Mouse (Mus musculus): ENCODE results near the gene Gm20605. TPM values are rescaled to one million over a fixed set of nuclear protein-coding genes. Genes with fewer than 3 reads are reported as not detected.

Gm20605 gene
- 10 to 100 TPM; 11.6 to 12.8 TPM for total RNA-seq (2021)
- long read RNA-seq, experiment 1, full-length matches to known transcripts, result 11 of 25 reads
- long read RNA-seq, experiment 1, partial matches to known transcripts, result 3 of 25 reads
- long read RNA-seq, experiment 1, other reads (novel, unspliced or antisense), result 11 of 25 reads
- long read RNA-seq, experiment 2, full-length matches to known transcripts, result 24 of 55 reads
- long read RNA-seq, experiment 2, partial matches to known transcripts, result 1 of 55 reads
- long read RNA-seq, experiment 2, other reads (novel, unspliced or antisense), result 30 of 55 reads

DNA sequence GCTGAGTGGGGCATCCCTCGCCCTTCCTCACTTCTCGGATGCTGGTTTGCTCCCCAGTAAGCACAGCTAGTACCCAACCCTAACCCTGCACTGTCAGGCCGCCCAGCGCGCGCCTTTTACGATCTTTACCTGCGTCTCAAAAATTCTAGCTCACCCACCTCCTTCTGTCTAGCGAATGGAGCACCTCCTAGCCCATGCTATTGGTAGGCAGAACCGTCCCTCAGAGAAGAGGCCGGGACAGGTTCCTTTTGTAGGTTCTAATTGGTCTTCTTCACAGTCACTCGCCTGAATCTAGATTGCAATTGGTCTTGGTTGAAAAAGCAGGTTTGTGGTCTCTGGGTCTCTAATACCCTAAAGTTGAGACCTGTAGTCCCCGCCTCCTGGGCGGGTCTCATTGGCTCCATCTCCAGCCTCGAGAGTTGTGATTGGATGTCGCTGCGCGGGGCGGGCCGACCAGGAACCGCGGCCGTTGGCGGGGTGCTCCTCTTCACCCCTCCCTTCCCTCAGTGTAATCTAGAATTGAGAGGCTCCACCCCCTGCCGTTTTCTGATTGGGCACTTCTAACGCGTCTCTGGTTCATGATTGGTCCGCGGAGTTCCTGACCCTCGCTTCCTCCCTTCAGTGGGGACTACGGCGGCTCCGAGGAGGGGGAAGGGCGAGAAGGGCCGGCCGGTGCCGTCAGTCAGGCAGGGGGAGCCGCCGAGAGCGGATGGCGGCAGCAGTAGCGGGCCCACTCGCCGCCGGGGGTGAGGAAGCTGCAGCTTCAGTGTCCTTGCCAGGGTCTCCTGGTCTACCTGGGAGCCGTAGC is at the start of gene Gm20605, which contains the start of the genes Fbxo24 and Lrch4:
TSS of gene Gm20605 (plus strand) at position 678 of the 808 bp plus-strand sequence.
TSS of gene Fbxo24 (minus strand) at position 505 of the 808 bp plus-strand sequence.
TSS of gene Lrch4 (plus strand) at position 624 of the 808 bp plus-strand sequence.
- H3K27ac ChIP-seq, result peak within 1 kb of the TSS; percentile 96
- peak within 1 kb of the TSS; percentile 100 for H3K4me3 ChIP-seq
- intact Hi-C loops (cut with DNase I), result loop anchor here (1.0 to 2.0 kb wide), 2 partner anchors 27 to 54 kb away; partner anchors contain the start of gene Mospd3
- TF ChIP-seq CTCF (IDR thresholded peaks at IDR 0.05), result no peak; the same call in 1 of the 2 replicates
- peak; percentile 97 to 99 for DNase-seq (ENCODE audit: extremely low spot score in 1 of 2, low spot score in 2 of 2)

DNA sequence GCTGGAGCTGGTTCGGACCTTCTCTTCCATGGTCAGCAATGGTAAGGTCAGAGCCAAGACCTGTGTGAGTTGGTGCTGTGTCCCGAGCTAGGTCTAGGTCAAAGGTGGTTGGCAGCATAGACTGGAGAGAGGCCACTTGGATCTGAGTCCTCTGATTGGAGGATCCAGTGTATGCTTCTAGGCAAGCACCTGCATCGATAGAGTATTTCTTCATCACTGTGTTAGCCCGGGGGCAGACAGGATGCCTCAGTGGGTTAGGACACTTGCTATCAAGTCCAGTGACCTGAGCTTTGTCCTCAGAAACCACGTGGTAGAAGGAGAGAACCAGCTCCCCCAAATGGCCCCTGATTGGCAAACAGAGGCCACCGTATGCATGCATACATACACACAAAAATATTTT is 48.7 kb upstream of the Gm20605 start:
- intact Hi-C loops (cut with DNase I), result no loop called here
- no peak for TF ChIP-seq CTCF (IDR thresholded peaks at IDR 0.05)
- Histone ChIP-seq H3K4me3 (no peak overlapping the region), H3K27ac (no peak overlapping the region)
- no peak for DNase-seq (ENCODE audit: extremely low spot score in 1 of 2, low spot score in 2 of 2)

DNA sequence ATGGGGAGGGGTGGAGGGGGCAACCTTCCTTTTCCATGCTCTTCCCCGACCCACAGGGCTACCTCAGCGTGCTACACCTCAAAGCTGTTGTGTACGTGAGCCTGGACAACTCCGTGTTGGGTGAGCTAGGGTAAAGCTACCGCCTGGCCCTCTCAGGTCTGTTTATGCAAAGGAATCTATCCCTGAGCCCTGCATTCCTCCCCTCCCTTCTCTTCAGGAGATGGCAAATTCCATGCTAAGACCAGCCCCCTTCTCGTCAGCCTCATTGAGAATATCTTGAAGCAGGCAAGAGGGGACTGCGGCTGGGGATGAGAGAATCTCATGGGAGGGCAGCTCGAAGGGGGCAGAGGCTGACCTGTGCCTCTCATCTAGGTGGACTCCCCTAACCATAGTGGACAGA is 46.3 kb upstream of the Gm20605 start:
- DNase-seq (ENCODE audit: extremely low spot score in 1 of 2, low spot score in 2 of 2), result no peak
- Histone ChIP-seq H3K27ac (no peak overlapping the region), H3K4me3 (no peak overlapping the region)
- intact Hi-C loops (cut with DNase I), result no loop called here
- TF ChIP-seq CTCF (IDR thresholded peaks at IDR 0.05), result no peak

DNA sequence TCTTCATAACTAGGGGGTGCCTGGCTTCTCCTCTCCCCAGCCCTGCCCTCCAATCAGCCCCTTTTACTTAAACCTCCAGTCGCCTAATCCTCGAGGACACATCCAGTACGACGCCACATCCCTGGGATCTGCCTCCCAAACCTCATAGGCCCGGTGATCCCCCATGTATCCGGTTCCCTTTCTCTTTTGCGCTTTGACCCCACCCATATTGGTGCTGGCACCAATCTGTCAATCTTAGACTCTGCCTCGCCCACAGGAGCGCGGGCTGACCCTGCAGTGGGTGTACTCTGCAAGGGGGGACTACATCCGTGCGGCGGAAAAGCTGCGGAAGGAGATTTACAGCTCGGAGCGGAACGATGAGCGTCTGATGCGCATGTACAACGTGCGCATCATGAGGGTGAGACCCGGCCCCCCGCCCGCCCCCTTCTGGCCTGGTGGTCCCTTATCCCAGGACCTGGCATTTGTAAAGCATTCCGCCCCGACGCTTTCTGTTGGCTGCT is 45.3 kb upstream of the Gm20605 start:
- peak overlapping the region; percentile 29 for H3K4me3 ChIP-seq
- intact Hi-C loops (cut with DNase I), result no loop called here
- TF ChIP-seq CTCF (IDR thresholded peaks at IDR 0.05), result no peak; the same call in 1 of the 2 replicates
- peak; percentile 50 to 64 for DNase-seq (ENCODE audit: extremely low spot score in 1 of 2, low spot score in 2 of 2)
- H3K27ac ChIP-seq, result no peak overlapping the region

DNA sequence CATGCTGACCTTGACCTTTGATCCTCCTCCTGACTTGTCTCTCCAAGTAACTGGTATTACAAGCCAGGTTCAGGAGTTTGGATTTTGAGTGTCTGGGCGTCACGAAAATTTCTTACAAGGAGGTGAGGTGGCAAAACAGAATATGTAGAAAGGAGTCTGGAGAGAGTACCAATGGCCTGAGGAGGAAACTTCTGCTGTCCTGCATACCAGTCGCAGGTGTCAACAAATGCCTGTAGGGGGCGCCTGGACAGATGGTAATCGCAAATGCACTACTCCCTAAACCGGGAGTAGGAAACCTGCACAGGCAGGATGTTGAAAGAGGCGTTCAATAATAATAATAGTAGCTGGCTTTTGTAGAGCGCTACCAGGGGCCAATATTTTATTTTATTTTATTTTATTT is 44.0 kb upstream of the Gm20605 start:
- DNase-seq (ENCODE audit: extremely low spot score in 1 of 2, low spot score in 2 of 2), result peak; percentile 55 to 56
- no peak overlapping the region for H3K4me3 ChIP-seq
- peak; percentile 74 for TF ChIP-seq CTCF (IDR thresholded peaks at IDR 0.05)
- intact Hi-C loops (cut with DNase I), result loop anchor here (5.0 kb wide), 1 partner anchor 67 kb away; no protein-coding TSS in a partner anchor
- no peak overlapping the region for H3K27ac ChIP-seq

DNA sequence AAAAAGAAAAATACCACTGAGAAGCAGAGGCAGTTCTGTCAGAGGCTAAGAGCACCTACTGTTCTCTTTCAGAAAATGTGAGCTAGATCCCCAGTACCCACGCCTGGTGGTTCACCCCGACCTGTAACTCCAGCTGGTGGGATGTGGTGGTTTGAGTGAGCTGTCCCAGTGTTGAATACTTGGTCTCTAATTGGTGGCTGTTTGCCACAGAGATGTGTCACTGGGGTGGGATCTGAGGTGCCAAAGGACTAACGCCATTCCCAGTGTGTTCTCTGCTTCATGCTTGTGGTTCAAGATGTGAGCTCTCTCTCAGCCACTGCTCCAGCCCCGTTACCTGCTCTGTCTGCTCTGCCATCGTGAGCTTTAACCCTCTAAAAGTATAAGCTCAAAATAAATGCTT is 38.5 kb upstream of the Gm20605 start:
- TF ChIP-seq CTCF (IDR thresholded peaks at IDR 0.05), result no peak
- Histone ChIP-seq H3K27ac (no peak overlapping the region), H3K4me3 (no peak overlapping the region)
- intact Hi-C loops (cut with DNase I), result loop anchor here (10.0 kb wide), 1 partner anchor 256 kb away; the partner anchor contains the start of gene Slc12a9
- DNase-seq (ENCODE audit: extremely low spot score in 1 of 2, low spot score in 2 of 2), result no peak

DNA sequence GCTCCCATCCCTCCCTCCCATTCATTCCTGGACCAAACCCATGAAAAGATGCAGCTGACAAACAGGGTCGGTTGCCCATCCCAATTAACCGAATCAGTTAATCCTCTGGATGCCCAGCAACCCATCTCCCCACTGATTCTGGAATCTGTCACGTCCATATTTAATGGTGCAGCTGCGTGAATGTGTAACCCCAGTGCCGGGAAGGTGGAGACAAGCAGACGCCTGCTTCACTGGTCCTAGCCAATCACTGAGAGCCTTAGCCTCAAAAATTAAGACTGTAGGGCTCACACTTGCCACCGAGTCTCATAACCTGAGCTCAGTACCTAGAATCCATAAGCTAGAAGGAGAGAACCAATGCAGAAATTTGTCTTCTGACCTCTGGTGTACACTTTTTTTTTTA is 33.1 kb upstream of the Gm20605 start:
- no peak overlapping the region for H3K27ac ChIP-seq
- no peak overlapping the region for H3K4me3 ChIP-seq
- DNase-seq (ENCODE audit: extremely low spot score in 1 of 2, low spot score in 2 of 2), result no peak
- intact Hi-C loops (cut with DNase I), result loop anchor here (10.0 kb wide), 1 partner anchor 261 kb away; the partner anchor contains the start of gene Slc12a9
- TF ChIP-seq CTCF (IDR thresholded peaks at IDR 0.05), result no peak

DNA sequence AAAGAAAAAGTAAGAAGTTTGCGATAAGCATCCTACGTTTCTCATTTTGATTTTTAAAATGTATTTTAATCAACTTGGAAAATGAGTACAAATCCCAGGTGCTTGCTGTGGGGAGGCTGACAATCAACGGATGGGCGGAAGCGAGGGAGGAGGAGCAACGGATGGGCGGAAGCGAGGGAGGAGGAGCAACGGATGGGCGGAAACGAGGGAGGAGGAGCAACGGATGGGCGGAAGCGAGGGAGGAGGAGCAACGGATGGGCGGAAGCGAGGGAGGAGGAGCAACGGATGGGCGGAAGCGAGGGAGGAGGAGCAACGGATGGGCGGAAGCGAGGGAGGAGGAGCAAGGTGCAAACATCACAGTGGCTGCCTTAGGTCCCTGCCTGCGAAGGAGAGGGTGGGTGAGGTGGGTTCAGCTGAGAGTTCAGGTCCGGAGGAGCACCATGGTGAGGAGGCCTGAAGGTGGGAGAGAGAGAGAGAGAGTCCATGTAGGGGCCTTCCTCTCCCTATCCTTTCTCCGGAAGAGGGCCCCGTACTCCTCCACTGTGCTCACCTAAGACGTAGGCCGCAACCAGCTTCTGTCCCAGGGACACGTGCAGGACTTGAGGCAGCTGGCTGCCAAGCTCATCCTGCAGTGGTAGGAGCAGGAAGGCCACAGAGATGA is 32.2 kb upstream of the Gm20605 start:
- TF ChIP-seq CTCF (IDR thresholded peaks at IDR 0.05), result no peak
- intact Hi-C loops (cut with DNase I), result loop anchor here (10.0 kb wide), 1 partner anchor 262 kb away; the partner anchor contains the start of gene Slc12a9
- no peak for DNase-seq (ENCODE audit: extremely low spot score in 1 of 2, low spot score in 2 of 2)
- Histone ChIP-seq H3K27ac (no peak overlapping the region), H3K4me3 (no peak overlapping the region)

DNA sequence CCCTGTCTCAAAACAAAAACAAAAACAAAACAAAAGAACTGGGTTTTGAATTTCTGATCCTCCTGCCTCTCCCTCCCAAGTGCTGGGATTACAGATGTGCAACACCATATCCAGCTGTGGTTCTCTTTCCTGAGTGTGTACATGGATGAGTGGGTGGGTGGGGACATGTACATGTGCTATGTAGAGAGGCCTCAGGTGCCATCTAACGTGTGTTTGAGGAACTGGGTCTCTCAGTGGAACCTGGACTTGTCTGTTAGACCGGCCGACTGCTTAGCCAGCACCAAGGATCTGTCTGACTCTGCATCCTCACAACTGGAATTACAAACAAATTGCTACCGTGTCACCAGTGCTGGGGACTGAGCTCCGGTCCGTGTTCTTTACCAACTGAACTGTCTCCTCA is 31.4 kb upstream of the Gm20605 start:
- intact Hi-C loops (cut with DNase I), result loop anchor here (10.0 kb wide), 1 partner anchor 263 kb away; the partner anchor contains the start of gene Slc12a9
- Histone ChIP-seq H3K27ac (no peak overlapping the region), H3K4me3 (no peak overlapping the region)
- DNase-seq (ENCODE audit: extremely low spot score in 1 of 2, low spot score in 2 of 2), result no peak
- TF ChIP-seq CTCF (IDR thresholded peaks at IDR 0.05), result no peak

DNA sequence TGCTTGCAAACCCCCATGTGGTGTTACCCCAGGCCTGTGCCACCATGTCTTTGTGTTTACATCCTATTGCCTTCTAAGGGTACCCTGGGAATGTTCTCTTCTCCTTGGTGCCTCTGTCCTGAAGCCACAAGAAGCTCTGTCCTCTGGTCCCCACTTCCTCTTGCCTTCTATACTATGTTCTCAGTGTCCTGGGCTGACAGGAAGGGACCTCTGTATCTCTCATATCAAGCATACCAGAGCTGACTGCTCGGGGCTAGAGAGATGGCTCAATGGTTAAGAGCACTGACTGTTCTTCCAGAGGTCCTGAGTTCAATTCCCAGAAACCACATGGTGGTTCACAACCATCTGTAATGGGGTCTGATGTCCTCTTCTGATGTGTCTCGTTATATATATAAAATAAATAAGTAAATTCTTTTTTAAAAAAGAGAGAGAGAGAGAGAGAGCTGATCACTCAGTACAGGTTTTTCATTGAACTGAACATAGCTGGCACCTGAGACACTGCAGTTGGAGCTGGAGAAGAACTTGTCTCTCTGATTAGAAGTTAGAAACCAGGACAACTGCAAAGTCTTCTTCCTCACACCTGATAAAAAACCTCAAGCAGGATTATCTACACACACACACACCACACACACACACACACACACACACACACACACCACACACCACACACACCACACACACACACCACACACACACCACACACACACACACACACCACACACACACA is 30.7 kb upstream of the Gm20605 start:
- no peak for TF ChIP-seq CTCF (IDR thresholded peaks at IDR 0.05)
- DNase-seq (ENCODE audit: extremely low spot score in 1 of 2, low spot score in 2 of 2), result no peak
- H3K4me3 ChIP-seq, result no peak overlapping the region
- no peak overlapping the region for H3K27ac ChIP-seq
- intact Hi-C loops (cut with DNase I), result loop anchor here (10.0 kb wide), 1 partner anchor 263 kb away; the partner anchor contains the start of gene Slc12a9

All from left cerebral cortex, adult 2 months (tissue).